8 mouse cellular contexts compared by ENCODE assay signal in genomic region chr4:143278429-143278871, GRCm38 (mm10). TPM values are rescaled to one million over a fixed set of nuclear protein-coding genes. Genes with fewer than 3 reads are reported as not detected.
DNase-seq lines count a peak whose midpoint lies in the region; ATAC-seq and TF ChIP-seq lines count a peak whose summit lies in the region.

No protein-coding gene starts in this region.

- H3K27me3 ChIP-seq in C2C12 (ENCODE audit: control insufficient read depth, insufficient read depth, insufficient read length): no peaks in the 10 kb centered on the region
- H3K27me3 ChIP-seq in hindbrain, embryonic 14.5 days (ENCODE audit: control insufficient read depth, insufficient read depth, low read length): no peaks in the 10 kb centered on the region
- no peaks in the 10 kb centered on the region for H3K27me3 ChIP-seq in limb, embryonic 14.5 days (ENCODE audit: control insufficient read depth, insufficient read depth, low read length)
- H3K27me3 ChIP-seq in neural tube, embryonic 15.5 days (replicated peaks): no peaks in the 10 kb centered on the region

- no peak overlapping the region for H3ac ChIP-seq in C2C12 (ENCODE audit: control insufficient read depth, insufficient read length, low read depth)

- peaks cover 40% of the 10 kb centered on the region for H3K79me2 ChIP-seq in C2C12 (ENCODE audit: control insufficient read depth, insufficient read depth)

- peak; percentile 75 for ATAC-seq in hindbrain, embryonic 14.5 days (ENCODE audit: low FRiP score)
- peak; percentile 76 for ATAC-seq in limb, embryonic 14.5 days (ENCODE audit: low FRiP score, low read depth)
- ATAC-seq in neural tube, embryonic 15.5 days (ENCODE audit: low FRiP score): peak; percentile 73
- no peak for ATAC-seq in inflammation-experienced regulatory T-cells, adult 6 months

- H3K9ac ChIP-seq in hindbrain, embryonic 14.5 days: peak overlapping the region; percentile 16; the same call in 1 of the 2 replicates
- H3K9ac ChIP-seq in limb, embryonic 14.5 days (ENCODE audit: low read depth, low read length, severe bottlenecking): no peak overlapping the region
- H3K9ac ChIP-seq in neural tube, embryonic 15.5 days (replicated peaks): 0 out of 2 replicates have a peak overlapping the region, but pooled peaks have one; percentile 14

- TF ChIP-seq POLR2A in bone marrow macrophage, adult 2 months (IDR thresholded peaks at IDR 0.05; ENCODE audit: borderline replicate concordance, low read depth, low read length): no peak
- TF ChIP-seq POLR2A in limb, embryonic 14.5 days (IDR thresholded peaks at IDR 0.05; ENCODE audit: borderline replicate concordance, extremely low read depth, insufficient read depth, insufficient read length): no peak

- H3K36me3 ChIP-seq in C2C12 (ENCODE audit: control insufficient read depth, insufficient read depth): peaks cover 38% of the 10 kb centered on the region
- no peaks in the 10 kb centered on the region for H3K36me3 ChIP-seq in hindbrain, embryonic 14.5 days (replicated peaks; ENCODE audit: control insufficient read depth, insufficient read depth)
- H3K36me3 ChIP-seq in limb, embryonic 14.5 days (ENCODE audit: control insufficient read depth, insufficient read depth, low read length): peaks cover 6% of the 10 kb centered on the region; the same call in 1 of the 2 replicates
- no peaks in the 10 kb centered on the region for H3K36me3 ChIP-seq in neural tube, embryonic 15.5 days

- H3K27ac ChIP-seq in bone marrow macrophage, adult 2 months (ENCODE audit: insufficient read depth, low read depth, low read length): peak overlapping the region; percentile 42
- H3K27ac ChIP-seq in hindbrain, embryonic 14.5 days: peak overlapping the region; percentile 11
- peak overlapping the region; percentile 69; the same call in 1 of the 2 replicates for H3K27ac ChIP-seq in limb, embryonic 14.5 days (replicated peaks; ENCODE audit: low read depth, low read length)
- H3K27ac ChIP-seq in neural tube, embryonic 15.5 days (replicated peaks): peak overlapping the region; percentile 67

- H3K4me3 ChIP-seq in C2C12 (ENCODE audit: insufficient read depth, poor library complexity, severe bottlenecking): peak overlapping the region; percentile 12
- H3K4me3 ChIP-seq in bone marrow macrophage, adult 2 months (ENCODE audit: insufficient read depth, low read length): no peak overlapping the region
- no peak overlapping the region for H3K4me3 ChIP-seq in hindbrain, embryonic 14.5 days (replicated peaks; ENCODE audit: low read length)
- H3K4me3 ChIP-seq in limb, embryonic 14.5 days (replicated peaks; ENCODE audit: low read length): no peak overlapping the region
- H3K4me3 ChIP-seq in neural tube, embryonic 15.5 days (replicated peaks): peak overlapping the region; percentile 25; the same call in 1 of the 2 replicates

- TF ChIP-seq CTCF in C2C12 (IDR thresholded peaks at IDR 0.05; ENCODE audit: control insufficient read depth, insufficient read depth, insufficient read length): no peak
- TF ChIP-seq CTCF in bone marrow macrophage, adult 2 months (IDR thresholded peaks at IDR 0.05; ENCODE audit: low read depth, low read length): no peak

- WGBS in hindbrain, embryonic 14.5 days: 8% methylated on average over 14 of the region's 14 CpGs
- 8% methylated on average over 14 of the region's 14 CpGs for WGBS in limb, embryonic 14.5 days
- WGBS in neural tube, embryonic 15.5 days: 10% methylated on average over 14 of the region's 14 CpGs

- H3K4me2 ChIP-seq in hindbrain, embryonic 14.5 days (replicated peaks): peak overlapping the region; percentile 44
- H3K4me2 ChIP-seq in limb, embryonic 14.5 days (replicated peaks; ENCODE audit: low read depth, low read length, severe bottlenecking): peak overlapping the region; percentile 29
- peak overlapping the region; percentile 58 for H3K4me2 ChIP-seq in neural tube, embryonic 15.5 days

- H3K79me3 ChIP-seq in C2C12 (ENCODE audit: low read depth): peaks cover 11% of the 10 kb centered on the region

- DNase-seq in gastrocnemius, adult 18-20 months (ENCODE audit: low spot score): peak; percentile 78
- DNase-seq in hindbrain, embryonic 14.5 days (ENCODE audit: low spot score): peak; percentile 72
- peak; percentile 88 for DNase-seq in limb, embryonic 14.5 days (ENCODE audit: low spot score)
- DNase-seq in kidney, postnatal 25 days: no peak

- H3K9me3 ChIP-seq in hindbrain, embryonic 14.5 days (ENCODE audit: control insufficient read depth, low read length): no peaks in the 10 kb centered on the region
- no peaks in the 10 kb centered on the region for H3K9me3 ChIP-seq in limb, embryonic 14.5 days (ENCODE audit: control insufficient read depth, low read length)
- no peaks in the 10 kb centered on the region for H3K9me3 ChIP-seq in neural tube, embryonic 15.5 days (replicated peaks)

- H3K4me1 ChIP-seq in bone marrow macrophage, adult 2 months (ENCODE audit: control insufficient read depth, insufficient read depth, low read length): peaks cover 18% of the 10 kb centered on the region
- peaks cover 20% of the 10 kb centered on the region for H3K4me1 ChIP-seq in hindbrain, embryonic 14.5 days (replicated peaks; ENCODE audit: control insufficient read depth, insufficient read depth, low read length)
- H3K4me1 ChIP-seq in limb, embryonic 14.5 days (ENCODE audit: control insufficient read depth, insufficient read depth, low read length): peaks cover 18% of the 10 kb centered on the region
- peaks cover 21% of the 10 kb centered on the region for H3K4me1 ChIP-seq in neural tube, embryonic 15.5 days

TF ChIP-seq in C2C12, 6 proteins besides CTCF, POLR2A, EP300 and RAD21:
- peak; percentile 96 for TF ChIP-seq MAX (IDR thresholded peaks at IDR 0.05)
- no peak for TF ChIP-seq MYOG (IDR thresholded peaks at IDR 0.05; ENCODE audit: control insufficient read depth, extremely low read depth, insufficient read length)
- TF ChIP-seq USF1 (IDR thresholded peaks at IDR 0.05; ENCODE audit: low read depth): no peak
- peak; percentile 64 for TF ChIP-seq MYOD1 (IDR thresholded peaks at IDR 0.05; ENCODE audit: control insufficient read depth, insufficient read length, low read depth)
- peak; percentile 99 for TF ChIP-seq CEBPB (IDR thresholded peaks at IDR 0.05; ENCODE audit: low read depth)
- no peak for TF ChIP-seq FOSL1 (IDR thresholded peaks at IDR 0.05; ENCODE audit: insufficient read depth, low read length, poor library complexity, severe bottlenecking)
TF ChIP-seq in C2C12: peak in this region for 3.

RNA-seq across cellular contexts. Expression of gene Pdpn, which starts 20.9 kb away (rescaled TPM):
- 133 TPM for polyA plus RNA-seq in C2C12 (2012; fragmentation: generic; extraction: Trizol)
- 1.6 and 3.0 TPM in 2 replicates for polyA plus RNA-seq in bone marrow macrophage, adult 2 months (2012; ENCODE audit: insufficient read depth, insufficient read length, missing spikeins)
- total RNA-seq in gastrocnemius, adult 18-20 months (2021): 1 to 10 TPM; 4.7 to 5.2 TPM
- polyA plus RNA-seq in hindbrain, embryonic 14.5 days (2014; fragmentation: Nextera tagmentation; extraction: Ambion mirVana): 56.6 and 59.6 TPM in 2 replicates
- 24.2 and 34.3 TPM in 2 replicates for polyA plus RNA-seq in limb, embryonic 14.5 days (2012; rRNA removed)
- polyA plus RNA-seq in limb, embryonic 14.5 days (2014; fragmentation: Nextera tagmentation; extraction: Ambion mirVana): 77.4 and 80.3 TPM in 2 replicates
- polyA plus RNA-seq in neural tube, embryonic 15.5 days (2015; fragmentation: Nextera tagmentation; extraction: Ambion mirVana): 25.5 and 29.0 TPM in 2 replicates
- polyA plus RNA-seq in inflammation-experienced regulatory T-cells, adult 6 months (2017; shearing (Covaris generic)): under 1 TPM in 1 of 3 experiments, not detected in 2; 0.49 TPM

Comparison
In these comparisons a context has a peak if more than half of its experiments do, and no peak if none do; other contexts are left out.
1. H3K4me3 ChIP-seq: peak in C2C12 (single experiment) and neural tube, embryonic 15.5 days (single experiment); none in bone marrow macrophage, adult 2 months (single experiment), hindbrain, embryonic 14.5 days (single experiment) and limb, embryonic 14.5 days (single experiment).
2. H3K27ac ChIP-seq: peak in every context shown above with its lines; median percentile 69 in limb, embryonic 14.5 days; 67 in neural tube, embryonic 15.5 days; 42 in bone marrow macrophage, adult 2 months; 11 in hindbrain, embryonic 14.5 days.
3. DNase-seq: peak in gastrocnemius, adult 18-20 months (single experiment), hindbrain, embryonic 14.5 days (single experiment) and limb, embryonic 14.5 days (single experiment); none in kidney, postnatal 25 days (0 of 2).
4. Peak in every context shown above with its lines, with median percentiles within 50 percentile points of each other: H3K4me2 ChIP-seq.